Mouse (Mus musculus) hindbrain, embryonic 10.5 days (tissue): ENCODE results near the gene Calhm1. TPM values are rescaled to one million over a fixed set of nuclear protein-coding genes. Genes with fewer than 3 reads are reported as not detected.
A peak's percentile ranks its signal among the peaks of the same experiment; 100 is the strongest.
"Not testable (repeated sequence)": the region's sequence is repeated elsewhere in the genome, so short reads cannot be mapped to it uniquely, and the experiment has no call there.

ENCODE experiments used
- DNase-seq: peaks from one replicate; pipeline ENCODE4 v3.0.0-alpha.2; 2017; ENCODE audit warnings: low spot score
- H3K27ac ChIP-seq: fragments of 300-500 bp; sonication (generic); 2 replicates; pipeline ENCODE4 v1.5.1; 2016; ENCODE audit warnings: mild to moderate bottlenecking, moderate library complexity
- H3K27me3 ChIP-seq: fragments of 300-500 bp; sonication (generic); 2 replicates; pipeline ENCODE4 v1.6.1; 2016; ENCODE audit warnings: mild to moderate bottlenecking; ENCODE audit not compliant: poor library complexity, insufficient read depth, severe bottlenecking
- H3K36me3 ChIP-seq: fragments of 300-500 bp; sonication (generic); 2 replicates; pipeline ENCODE4 v1.6.1; 2016; ENCODE audit warnings: mild to moderate bottlenecking, moderate library complexity
- H3K4me1 ChIP-seq: fragments of 300-500 bp; sonication (generic); replicated peaks from 2 replicates; pipeline ENCODE4 v1.6.1; 2016; ENCODE audit warnings: mild to moderate bottlenecking
- H3K4me3 ChIP-seq: fragments of 300-500 bp; sonication (generic); 2 replicates; pipeline ENCODE4 v1.5.1; 2016; ENCODE audit warnings: mild to moderate bottlenecking, moderate library complexity
- H3K9me3 ChIP-seq: fragments of 300-500 bp; sonication (generic); 2 replicates; pipeline ENCODE4 v1.6.1; 2016; ENCODE audit warnings: mild to moderate bottlenecking, moderate library complexity
- WGBS: fragments of 180-500 bp; shearing (Covaris S2); methylation state at CpG from one replicate; pipeline ENCODE4 v1.1.7; 2016; 5-methylcytosine and 5-hydroxymethylcytosine counted together
- polyA plus RNA-seq: library from polyadenylated mRNA; unstranded; fragments of >200 nt; fragmentation: Nextera tagmentation; extraction: Ambion mirVana; gene quantifications from 2 replicates; pipeline ENCODE4 v1.2.1, GENCODE M21; 2016

Gene Calhm1
- polyA plus RNA-seq, 1 experiment from 2014 or later: not detected

- Histone ChIP-seq H3K4me3 (no peak overlapping the region), H3K36me3 (no peaks in the 10 kb centered on the region), H3K9me3 (no peaks in the 10 kb centered on the region), H3K27me3 (peaks cover 31% of the 10 kb centered on the region), H3K4me1 (peaks cover 3% of the 10 kb centered on the region), H3K27ac (no peak overlapping the region)
- WGBS: 84% methylated on average over 5 of the region's 5 CpGs
- DNase-seq: no peak
These were observed 4.3 kb upstream of the Calhm1 start for GRCm38 (mm10) chr19:47148267-47148847.

GRCm38 (mm10) chr19:47142438-47142837, 1.6 kb downstream of the Calhm1 start:
- DNase-seq: no peak
- no peak overlapping the region for H3K27ac ChIP-seq

GRCm38 (mm10) chr19:47139611-47140010, 4.4 kb downstream of the Calhm1 start:
- H3K27ac ChIP-seq, DNase-seq, H3K36me3 ChIP-seq, H3K9me3 ChIP-seq, H3K4me3 ChIP-seq: not testable (repeated sequence)
- 42% methylated on average over 7 of the region's 7 CpGs for WGBS
- H3K27me3 ChIP-seq: peaks cover 20% of the 10 kb centered on the region
- H3K4me1 ChIP-seq: peaks cover 35% of the 10 kb centered on the region

More at GRCm38 (mm10) chr19:47142438-47142837, 1.6 kb downstream of the Calhm1 start:
- Histone ChIP-seq H3K4me1 (peaks cover 19% of the 10 kb centered on the region), H3K36me3 (no peaks in the 10 kb centered on the region), H3K9me3 (no peaks in the 10 kb centered on the region), H3K4me3 (no peak overlapping the region), H3K27me3 (peaks cover 19% of the 10 kb centered on the region)
- 81% methylated on average over 6 of the region's 6 CpGs for WGBS

- peak within 1 kb of the TSS; percentile 84 for H3K27ac ChIP-seq
- peaks cover 6% of the 10 kb centered on the region for H3K36me3 ChIP-seq
- H3K9me3 ChIP-seq: no peaks in the 10 kb centered on the region
- H3K4me3 ChIP-seq: peak within 1 kb of the TSS; percentile 45
- peaks cover 32% of the 10 kb centered on the region for H3K4me1 ChIP-seq
- peaks cover 20% of the 10 kb centered on the region for H3K27me3 ChIP-seq
- DNase-seq: peak; percentile 45
- 9% methylated on average over 28 of the region's 28 CpGs for WGBS
These were observed 6.2 kb downstream of the Calhm1 start, which contains the start of gene Calhm2 for GRCm38 (mm10) chr19:47137771-47138421. Gene Calhm2 (minus strand): TSS chr19:47138294.

GRCm38 (mm10) chr19:47137051-47137581, 6.9 kb downstream of the Calhm1 start:
- Histone ChIP-seq H3K36me3 (peaks cover 14% of the 10 kb centered on the region), H3K4me1 (peaks cover 32% of the 10 kb centered on the region), H3K4me3 (peak overlapping the region; percentile 45), H3K27me3 (peaks cover 20% of the 10 kb centered on the region), H3K9me3 (no peaks in the 10 kb centered on the region), H3K27ac (peak overlapping the region; percentile 84)
- 52% methylated on average over 6 of the region's 6 CpGs for WGBS
- no peak for DNase-seq

GRCm38 (mm10) chr19:47136170-47136569, 7.9 kb downstream of the Calhm1 start:
- Histone ChIP-seq H3K27me3 (peaks cover 20% of the 10 kb centered on the region), H3K9me3 (no peaks in the 10 kb centered on the region), H3K36me3 (peaks cover 24% of the 10 kb centered on the region), H3K4me3 (no peak overlapping the region), H3K4me1 (peaks cover 32% of the 10 kb centered on the region), H3K27ac (peak overlapping the region; percentile 50; the same call in 1 of the 2 replicates)
- DNase-seq: no peak
- 88% methylated on average over 5 of the region's 5 CpGs for WGBS

GRCm38 (mm10) chr19:47135568-47135967, 8.5 kb downstream of the Calhm1 start:
- Histone ChIP-seq H3K4me3 (no peak overlapping the region), H3K36me3 (peaks cover 30% of the 10 kb centered on the region), H3K4me1 (peaks cover 32% of the 10 kb centered on the region), H3K9me3 (no peaks in the 10 kb centered on the region), H3K27ac (peak overlapping the region; percentile 50; the same call in 1 of the 2 replicates), H3K27me3 (peaks cover 20% of the 10 kb centered on the region)
- WGBS: 88% methylated on average over 17 of the region's 17 CpGs
- no peak for DNase-seq

GRCm38 (mm10) chr19:47133161-47133560, 10.9 kb downstream of the Calhm1 start:
- H3K9me3 ChIP-seq: no peaks in the 10 kb centered on the region
- H3K4me1 ChIP-seq: peaks cover 23% of the 10 kb centered on the region
- WGBS: 93% methylated on average over 7 of the region's 7 CpGs
- H3K27me3 ChIP-seq: peaks cover 8% of the 10 kb centered on the region; the same call in 1 of the 2 replicates
- DNase-seq: no peak
- H3K27ac ChIP-seq: no peak overlapping the region
- peaks cover 54% of the 10 kb centered on the region for H3K36me3 ChIP-seq
- H3K4me3 ChIP-seq: no peak overlapping the region

- DNase-seq: no peak
- peaks cover 79% of the 10 kb centered on the region for H3K36me3 ChIP-seq
- no peaks in the 10 kb centered on the region for H3K9me3 ChIP-seq
- 93% methylated on average over 15 of the region's 15 CpGs for WGBS
- H3K27ac ChIP-seq: no peak overlapping the region
- H3K4me1 ChIP-seq: no peaks in the 10 kb centered on the region
- no peak overlapping the region for H3K4me3 ChIP-seq
- no peaks in the 10 kb centered on the region for H3K27me3 ChIP-seq
These were observed 13.4 kb downstream of the Calhm1 start for GRCm38 (mm10) chr19:47130551-47131125.

- 94% methylated on average over 11 of the region's 11 CpGs for WGBS
- H3K4me1 ChIP-seq: no peaks in the 10 kb centered on the region
- H3K27me3 ChIP-seq: no peaks in the 10 kb centered on the region
- no peak overlapping the region for H3K27ac ChIP-seq
- DNase-seq: no peak
- H3K36me3 ChIP-seq: peaks cover 97% of the 10 kb centered on the region
- no peak overlapping the region for H3K4me3 ChIP-seq
- no peaks in the 10 kb centered on the region for H3K9me3 ChIP-seq
These were observed 15.2 kb downstream of the Calhm1 start for GRCm38 (mm10) chr19:47128835-47129234.

GRCm38 (mm10) chr19:47128164-47128563, 15.9 kb downstream of the Calhm1 start:
- 96% methylated on average over 10 of the region's 10 CpGs for WGBS
- no peak overlapping the region for H3K27ac ChIP-seq
- H3K36me3 ChIP-seq: peaks cover 100% of the 10 kb centered on the region
- H3K4me3 ChIP-seq: no peak overlapping the region
- H3K27me3 ChIP-seq: no peaks in the 10 kb centered on the region
- no peaks in the 10 kb centered on the region for H3K9me3 ChIP-seq
- no peak for DNase-seq
- no peaks in the 10 kb centered on the region for H3K4me1 ChIP-seq

GRCm38 (mm10) chr19:47122802-47123201, 21.3 kb downstream of the Calhm1 start:
- peak; percentile 40 for DNase-seq
- WGBS: 27% methylated on average over 2 of the region's 2 CpGs
- no peaks in the 10 kb centered on the region for H3K4me1 ChIP-seq
- H3K27me3 ChIP-seq: no peaks in the 10 kb centered on the region
- no peak overlapping the region for H3K27ac ChIP-seq
- no peak overlapping the region for H3K4me3 ChIP-seq
- H3K9me3 ChIP-seq: no peaks in the 10 kb centered on the region
- H3K36me3 ChIP-seq: peaks cover 87% of the 10 kb centered on the region

GRCm38 (mm10) chr19:47121054-47121453, 23.0 kb downstream of the Calhm1 start:
- 50% methylated on average over 4 of the region's 4 CpGs for WGBS
- Histone ChIP-seq H3K27ac (no peak overlapping the region), H3K4me3 (no peak overlapping the region), H3K9me3 (no peaks in the 10 kb centered on the region), H3K27me3 (no peaks in the 10 kb centered on the region), H3K4me1 (no peaks in the 10 kb centered on the region), H3K36me3 (peaks cover 87% of the 10 kb centered on the region)
- DNase-seq: peak; percentile 16
